Mouse (Mus musculus) kidney, adult 11 months (tissue): Measurements from ENCODE around the gene Vps11.
"Not testable (repeated sequence)": the region's sequence is repeated elsewhere in the genome, so short reads cannot be mapped to it uniquely, and the experiment has no call there.

Experiments
- DNase-seq: peaks from one replicate; pipeline ENCODE4 v3.0.0; 2022

Vps11 gene

GRCm38 (mm10) chr9:44361190-44361917 is at the start of gene Vps11:
TSS of gene Vps11 (minus strand) at chr9:44361670.
- DNase-seq: peak; percentile 93

- no peak for DNase-seq
Measured at GRCm38 (mm10) chr9:44410647-44411336, 49.3 kb upstream of the Vps11 start.

GRCm38 (mm10) chr9:44408693-44409092 is 47.2 kb upstream of the Vps11 start:
- DNase-seq: not testable (repeated sequence)

GRCm38 (mm10) chr9:44407752-44408097 is 46.3 kb upstream of the Vps11 start:
- DNase-seq: no peak

GRCm38 (mm10) chr9:44406906-44407751 is 45.7 kb upstream of the Vps11 start, which contains the start of the genes Rps25 and Trappc4:
TSS of gene Rps25 (plus strand) at chr9:44407139.
TSS of gene Trappc4 (minus strand) at chr9:44407600.
- peak; percentile 93 for DNase-seq

- no peak for DNase-seq
Measured at GRCm38 (mm10) chr9:44405011-44405410, 43.5 kb upstream of the Vps11 start.

- peak; percentile 92 for DNase-seq
Measured at GRCm38 (mm10) chr9:44401081-44401480, 39.6 kb upstream of the Vps11 start.

- DNase-seq: peak; percentile 65
Measured at GRCm38 (mm10) chr9:44399795-44400114, 38.3 kb upstream of the Vps11 start.

GRCm38 (mm10) chr9:44399114-44399794 is 37.8 kb upstream of the Vps11 start:
- no peak for DNase-seq

GRCm38 (mm10) chr9:44398551-44398950 is 37.1 kb upstream of the Vps11 start:
- DNase-seq: no peak

- DNase-seq: peak; percentile 87
Measured at GRCm38 (mm10) chr9:44398087-44398486, 36.6 kb upstream of the Vps11 start.

GRCm38 (mm10) chr9:44396684-44397411 is 35.4 kb upstream of the Vps11 start, which contains the start of gene Slc37a4:
TSS of gene Slc37a4 (plus strand) at chr9:44396852.
- DNase-seq: peak; percentile 99

GRCm38 (mm10) chr9:44391466-44391865 is 30.0 kb upstream of the Vps11 start:
- DNase-seq: peak; percentile 58

GRCm38 (mm10) chr9:44389273-44389672 is 27.8 kb upstream of the Vps11 start:
- DNase-seq: peak; percentile 50

- peak; percentile 56 for DNase-seq
Measured at GRCm38 (mm10) chr9:44387221-44387620, 25.8 kb upstream of the Vps11 start.

GRCm38 (mm10) chr9:44384596-44384995 is 23.1 kb upstream of the Vps11 start:
- DNase-seq: no peak

GRCm38 (mm10) chr9:44379862-44380261 is 18.4 kb upstream of the Vps11 start:
- DNase-seq: peak; percentile 39

GRCm38 (mm10) chr9:44379054-44379834 is 17.8 kb upstream of the Vps11 start, which contains the start of gene Hyou1:
TSS of gene Hyou1 (plus strand) at chr9:44379490.
- DNase-seq: peak; percentile 99

GRCm38 (mm10) chr9:44378153-44378730 is 16.8 kb upstream of the Vps11 start:
- no peak for DNase-seq

- not testable (repeated sequence) for DNase-seq
Measured at GRCm38 (mm10) chr9:44377335-44377734, 15.9 kb upstream of the Vps11 start.

GRCm38 (mm10) chr9:44376141-44376540 is 14.7 kb upstream of the Vps11 start:
- no peak for DNase-seq
